Mouse (Mus musculus): ENCODE measurements around the gene Enox1.

GRCm38 (mm10) chr14:77145103-77145502, 11.5 kb upstream of the Enox1 start:
- TF ChIP-seq CTCF (IDR thresholded peaks at IDR 0.05; ENCODE audit: extremely low read depth, insufficient read length, insufficient replicate concordance, low read depth, low read length) = no peak
- no peak for TF ChIP-seq POLR2A (IDR thresholded peaks at IDR 0.05; ENCODE audit: low read depth, low read length)
